Mouse (Mus musculus) forebrain, embryonic 13.5 days (tissue): ENCODE results near the gene Rpl5. TPM values are rescaled to one million over a fixed set of nuclear protein-coding genes. Genes with fewer than 3 reads are reported as not detected.

Experiments
- ATAC-seq: fragments of 200-750 bp; cut with Nextera tagmentation; 2 replicates; pipeline ENCODE4 v1.8.0; 2017
- H3K27ac ChIP-seq: fragments of 300-500 bp; sonication (generic); 2 replicates; pipeline ENCODE4 v1.5.1; 2015; ENCODE audit warnings: inconsistent platforms, mild to moderate bottlenecking, moderate library complexity
- H3K27me3 ChIP-seq: fragments of 300-500 bp; sonication (generic); 2 replicates; pipeline ENCODE4 v1.6.1; 2015; ENCODE audit warnings: mild to moderate bottlenecking, inconsistent platforms
- H3K36me3 ChIP-seq: fragments of 300-500 bp; sonication (generic); 2 replicates; pipeline ENCODE4 v1.6.1; 2015; ENCODE audit warnings: mild to moderate bottlenecking, inconsistent platforms; ENCODE audit not compliant: poor library complexity, severe bottlenecking
- H3K4me1 ChIP-seq: fragments of 300-500 bp; sonication (generic); 2 replicates; pipeline ENCODE4 v1.6.1; 2015; ENCODE audit warnings: inconsistent platforms
- H3K4me2 ChIP-seq: fragments of 300-500 bp; sonication (generic); 2 replicates; pipeline ENCODE4 v1.6.1; 2015; ENCODE audit warnings: inconsistent platforms, mild to moderate bottlenecking, moderate library complexity
- H3K4me3 ChIP-seq: fragments of 300-500 bp; sonication (generic); 2 replicates; pipeline ENCODE4 v1.5.1; 2015; ENCODE audit warnings: mild to moderate bottlenecking, inconsistent platforms
- H3K9ac ChIP-seq: fragments of 300-500 bp; sonication (generic); 2 replicates; pipeline ENCODE4 v1.6.1; 2015; ENCODE audit warnings: mild to moderate bottlenecking, inconsistent platforms
- H3K9me3 ChIP-seq: fragments of 300-500 bp; sonication (generic); replicated peaks from 2 replicates; pipeline ENCODE4 v1.6.1; 2016; ENCODE audit warnings: inconsistent platforms
- WGBS: fragments of 180-500 bp; shearing (Covaris S2); methylation state at CpG from one replicate; pipeline ENCODE4 v1.1.7; 2015; 5-methylcytosine and 5-hydroxymethylcytosine counted together
- polyA plus RNA-seq: library from polyadenylated mRNA; unstranded; fragments of >200 nt; fragmentation: Nextera tagmentation; extraction: Ambion mirVana; gene quantifications from 2 replicates; pipeline ENCODE4 v1.2.1, GENCODE M21; 2015

Rpl5 gene
- polyA plus RNA-seq, 1 experiment from 2014 or later, result 76.0 TPM

- H3K4me3 ChIP-seq, result no peak overlapping the region
- no peak overlapping the region for H3K4me2 ChIP-seq
- H3K9me3 ChIP-seq, result no peaks in the 10 kb centered on the region
- H3K36me3 ChIP-seq, result no peaks in the 10 kb centered on the region
- no peak overlapping the region for H3K27ac ChIP-seq
- no peak for ATAC-seq
- H3K9ac ChIP-seq, result no peak overlapping the region
- no peaks in the 10 kb centered on the region for H3K27me3 ChIP-seq
- 80% methylated on average over 5 of the region's 5 CpGs for WGBS
- peaks cover 5% of the 10 kb centered on the region for H3K4me1 ChIP-seq
These were observed 50.3 kb downstream of the Rpl5 start for GRCm38 (mm10) chr5:107950643-107951042.

Other genes starting within 250 kb of the Rpl5 start
- not detected in 2 replicates for gene Gfi1, start 174.5 kb upstream of the Rpl5 start, polyA plus RNA-seq
- gene Ube2d2b, start 70.4 kb upstream of the Rpl5 start, polyA plus RNA-seq, result 0.15 and 0.24 TPM in 2 replicates
- gene Evi5, start 25.4 kb upstream of the Rpl5 start, polyA plus RNA-seq, result 46.5 and 51.7 TPM in 2 replicates
- gene Fam69a, start 86.6 kb downstream of the Rpl5 start, polyA plus RNA-seq, result 23.8 and 25.5 TPM in 2 replicates
- gene Mtf2, start 165.2 kb downstream of the Rpl5 start, polyA plus RNA-seq, result 143 and 160 TPM in 2 replicates
- 27.4 and 28.0 TPM in 2 replicates for gene Tmed5, start 232.1 kb downstream of the Rpl5 start, polyA plus RNA-seq
- 9.1 and 11.4 TPM in 2 replicates for gene Ccdc18, start 232.4 kb downstream of the Rpl5 start, polyA plus RNA-seq